In genomic region chr4:116143891-116144717, GRCm38 (mm10) we compare ENCODE assay signal across 1 mouse cellular context.
TF ChIP-seq lines count a peak whose summit lies in the region.

No protein-coding gene starts in this region.

TF ChIP-seq in C2C12, 6 proteins besides CTCF, POLR2A, EP300 and RAD21:
- TF ChIP-seq FOSL1 (IDR thresholded peaks at IDR 0.05; ENCODE audit: insufficient read depth, low read length, poor library complexity, severe bottlenecking) (no peak), MYOG (IDR thresholded peaks at IDR 0.05; ENCODE audit: control insufficient read depth, extremely low read depth, insufficient read length) (no peak), MYOD1 (IDR thresholded peaks at IDR 0.05; ENCODE audit: control insufficient read depth, insufficient read length, low read depth) (no peak), MAX (IDR thresholded peaks at IDR 0.05) (no peak), CEBPB (IDR thresholded peaks at IDR 0.05; ENCODE audit: low read depth) (no peak), USF1 (IDR thresholded peaks at IDR 0.05; ENCODE audit: low read depth) (no peak)
